Mouse (Mus musculus) small intestine, adult 2 months (tissue): ENCODE measurements around the gene Rrp15.

Experiments
- CTCF ChIP-seq: fragments of 200-500 bp; IDR thresholded peaks from 2 replicates; pipeline ENCODE4 v1.5.1; 2012; ENCODE audit warnings: low read depth, mild to moderate bottlenecking, control low read depth, inconsistent platforms, low read length, moderate library complexity, mixed read lengths; ENCODE audit not compliant: insufficient replicate concordance, insufficient read length; ENCODE audit errors: extremely low read depth
- POLR2A ChIP-seq: fragments of 200-500 bp; IDR thresholded peaks from 2 replicates; pipeline ENCODE4 v1.6.1; 2012; ENCODE audit warnings: low read depth, mild to moderate bottlenecking, control low read depth, inconsistent platforms, low read length, moderate library complexity

- TF ChIP-seq CTCF: no peak
- TF ChIP-seq POLR2A: no peak
These were observed 47.8 kb downstream of the Rrp15 start for GRCm38 (mm10) chr1:186701206-186701905.
